Mouse (Mus musculus) thymus, adult 2 months (tissue): ENCODE measurements around the gene Lbx1. TPM values are rescaled to one million over a fixed set of nuclear protein-coding genes. Genes with fewer than 3 reads are reported as not detected.

Experiments
- DNase-seq: peaks from one replicate; pipeline ENCODE4 v3.0.0; 2021
- H3K27ac ChIP-seq: fragments of 200-500 bp; 2 replicates; pipeline ENCODE4 v1.5.1; 2012; ENCODE audit warnings: low read length, control low read depth; ENCODE audit not compliant: control insufficient read depth, insufficient read depth
- H3K27me3 ChIP-seq: fragments of 200-500 bp; 2 replicates; pipeline ENCODE4 v1.6.1; 2012; ENCODE audit warnings: mild to moderate bottlenecking, low read length, moderate library complexity, mixed read lengths; ENCODE audit not compliant: control insufficient read depth, insufficient read depth
- H3K36me3 ChIP-seq: fragments of 200-500 bp; 2 replicates; pipeline ENCODE4 v1.6.1; 2012; ENCODE audit warnings: mild to moderate bottlenecking, low read length, moderate library complexity; ENCODE audit not compliant: control insufficient read depth, insufficient read depth
- H3K4me1 ChIP-seq: fragments of 200-500 bp; replicated peaks from 2 replicates; pipeline ENCODE4 v1.6.1; 2012; ENCODE audit warnings: low read length; ENCODE audit not compliant: control insufficient read depth, insufficient read depth
- H3K4me3 ChIP-seq: fragments of 200-500 bp; 2 replicates; pipeline ENCODE4 v1.5.1; 2012; ENCODE audit warnings: mild to moderate bottlenecking, low read length, control low read depth, moderate library complexity; ENCODE audit not compliant: control insufficient read depth, insufficient read depth
- CTCF ChIP-seq: fragments of 200-500 bp; IDR thresholded peaks from 2 replicates; pipeline ENCODE4 v1.5.1; 2012; ENCODE audit warnings: mild to moderate bottlenecking, control low read depth, low read length, moderate library complexity, borderline replicate concordance; ENCODE audit not compliant: control insufficient read depth, poor library complexity, insufficient read depth; ENCODE audit errors: extremely low read depth
- POLR2A ChIP-seq: fragments of 200-500 bp; IDR thresholded peaks from 2 replicates; pipeline ENCODE4 v1.6.1; 2012; ENCODE audit warnings: mild to moderate bottlenecking, low read length, control low read depth, moderate library complexity; ENCODE audit not compliant: control insufficient read depth, poor library complexity, insufficient read depth; ENCODE audit errors: extremely low read depth
- WGBS: fragments of 180-500 bp; shearing (Covaris S2); methylation state at CpG from one replicate; pipeline ENCODE4 v1.1.7; 2018; 5-methylcytosine and 5-hydroxymethylcytosine counted together
- polyA plus RNA-seq: library from polyadenylated mRNA; depleted of rRNA; stranded (reverse); fragments of >200 nt; gene quantifications from 2 replicates; pipeline ENCODE4 v1.2.3, GENCODE M21; 2012

The Lbx1 gene
- polyA plus RNA-seq, 1 experiment, result not detected

GRCm38 (mm10) chr19:45220593-45221457 lies 14.8 kb downstream of the Lbx1 start:
- peaks cover 21% of the 10 kb centered on the region for H3K27me3 ChIP-seq
- peak; percentile 92 for TF ChIP-seq CTCF
- no peak for TF ChIP-seq POLR2A
- peaks cover 5% of the 10 kb centered on the region for H3K4me1 ChIP-seq
- H3K27ac ChIP-seq, result no peak overlapping the region
- DNase-seq, result peak; percentile 73
- no peaks in the 10 kb centered on the region for H3K36me3 ChIP-seq
- WGBS, result 2% methylated on average over 29 of the region's 29 CpGs
- no peak overlapping the region for H3K4me3 ChIP-seq

- H3K27me3 ChIP-seq, result no peaks in the 10 kb centered on the region; the same call in 1 of the 2 replicates
- peaks cover 4% of the 10 kb centered on the region for H3K4me1 ChIP-seq
- H3K4me3 ChIP-seq, result no peak overlapping the region
- no peaks in the 10 kb centered on the region for H3K36me3 ChIP-seq
- 5% methylated on average over 9 of the region's 9 CpGs for WGBS
- no peak overlapping the region for H3K27ac ChIP-seq
- DNase-seq, result peak; percentile 28
- no peak for TF ChIP-seq POLR2A
- peak; percentile 63; the same call in 1 of the 2 replicates for TF ChIP-seq CTCF
Observed at GRCm38 (mm10) chr19:45216240-45216639, 19.4 kb downstream of the Lbx1 start.

GRCm38 (mm10) chr19:45215431-45215830 lies 20.2 kb downstream of the Lbx1 start:
- Histone ChIP-seq H3K27ac (no peak overlapping the region), H3K36me3 (no peaks in the 10 kb centered on the region), H3K27me3 (no peaks in the 10 kb centered on the region), H3K4me1 (no peaks in the 10 kb centered on the region), H3K4me3 (no peak overlapping the region)
- no peak for TF ChIP-seq POLR2A
- no peak for TF ChIP-seq CTCF
- DNase-seq, result no peak
- 60% methylated on average over 4 of the region's 4 CpGs for WGBS

- Histone ChIP-seq H3K27ac (no peak overlapping the region), H3K4me3 (no peak overlapping the region), H3K27me3 (peaks cover 7% of the 10 kb centered on the region; the same call in 1 of the 2 replicates), H3K4me1 (0 out of 2 replicates have a peak, but pooled peaks cover 3% of the 10 kb centered on the region), H3K36me3 (no peaks in the 10 kb centered on the region)
- no peak for DNase-seq
- TF ChIP-seq CTCF, result no peak
- no peak for TF ChIP-seq POLR2A
- 58% methylated on average over 14 of the region's 14 CpGs for WGBS
Observed at GRCm38 (mm10) chr19:45209776-45210422, 25.7 kb downstream of the Lbx1 start.

GRCm38 (mm10) chr19:45209191-45209590 lies 26.4 kb downstream of the Lbx1 start:
- Histone ChIP-seq H3K4me1 (0 out of 2 replicates have a peak, but pooled peaks cover 3% of the 10 kb centered on the region), H3K4me3 (no peak overlapping the region), H3K27me3 (peaks cover 7% of the 10 kb centered on the region; the same call in 1 of the 2 replicates), H3K36me3 (no peaks in the 10 kb centered on the region), H3K27ac (no peak overlapping the region)
- no peak for TF ChIP-seq POLR2A
- 91% methylated on average over 1 of the region's 1 CpGs for WGBS
- DNase-seq, result no peak

GRCm38 (mm10) chr19:45208438-45209060 lies 27.1 kb downstream of the Lbx1 start:
- WGBS, result 41% methylated on average over 22 of the region's 22 CpGs
- H3K36me3 ChIP-seq, result no peaks in the 10 kb centered on the region
- TF ChIP-seq CTCF (no peak), POLR2A (no peak)
- peaks cover 7% of the 10 kb centered on the region; the same call in 1 of the 2 replicates for H3K27me3 ChIP-seq
- no peak overlapping the region for H3K4me3 ChIP-seq
- H3K4me1 ChIP-seq, result 0 out of 2 replicates have a peak, but pooled peaks cover 3% of the 10 kb centered on the region
- H3K27ac ChIP-seq, result no peak overlapping the region
- DNase-seq, result no peak
